Mouse (Mus musculus): Measurements from ENCODE around the gene Tlcd2. TPM values are rescaled to one million over a fixed set of nuclear protein-coding genes. Genes with fewer than 3 reads are reported as not detected.
A peak's percentile ranks its signal among the peaks of the same experiment; 100 is the strongest.

Tlcd2 gene
- polyA plus RNA-seq, 2 experiments: 7.3 to 11.9 TPM

GRCm38 (mm10) chr11:75469261-75469660 lies 7.7 kb downstream of the Tlcd2 start:
- Histone ChIP-seq H3K4me1 (replicated peaks; ENCODE audit: control insufficient read depth in 2 of 2, insufficient read depth in 2 of 2, low read length in 1 of 2) (peaks cover 30 to 34% of the 10 kb centered on the region in 2 experiments), H3K27me3 (ENCODE audit: control insufficient read depth, insufficient read depth, low read length) (no peaks in the 10 kb centered on the region), H3K4me3 (ENCODE audit: insufficient read depth in 1 of 2, low read depth in 2 of 2, low read length in 2 of 2) (no peak overlapping the region), H3K36me3 (replicated peaks; ENCODE audit: control insufficient read depth, insufficient read depth, low read depth) (peaks cover 22% of the 10 kb centered on the region), H3K4me2 (ENCODE audit: low read depth) (no peak overlapping the region), H3K27ac (no peak overlapping the region), H3K9ac (replicated peaks) (no peak overlapping the region), H3K9me3 (ENCODE audit: control insufficient read depth, low read length) (no peaks in the 10 kb centered on the region)
- 82% methylated on average over 4 of the region's 4 CpGs for WGBS (ENCODE audit: insufficient replicate concordance)
- no peak for TF ChIP-seq CTCF (IDR thresholded peaks at IDR 0.05; ENCODE audit: low read depth)
- no peak for TF ChIP-seq EP300 (IDR thresholded peaks at IDR 0.05; ENCODE audit: low read depth)
- DNase-seq (ENCODE audit: low read depth in 3 of 3, low spot score in 3 of 3) (no peak), ATAC-seq (ENCODE audit: insufficient read depth) (no peak)

GRCm38 (mm10) chr11:75470675-75471074 lies 9.2 kb downstream of the Tlcd2 start:
- H3K27me3 ChIP-seq (ENCODE audit: control insufficient read depth, insufficient read depth, low read length): no peaks in the 10 kb centered on the region
- ATAC-seq (ENCODE audit: insufficient read depth) (no peak), DNase-seq (ENCODE audit: low read depth in 3 of 3, low spot score in 3 of 3) (no peak)
- TF ChIP-seq EP300 (IDR thresholded peaks at IDR 0.05; ENCODE audit: low read depth) (no peak), CTCF (IDR thresholded peaks at IDR 0.05; ENCODE audit: low read depth) (no peak)
- H3K4me1 ChIP-seq (replicated peaks; ENCODE audit: control insufficient read depth in 2 of 2, insufficient read depth in 2 of 2, low read length in 1 of 2): peaks cover 30 to 34% of the 10 kb centered on the region in 2 experiments
- WGBS (ENCODE audit: insufficient replicate concordance): 66% methylated on average over 3 of the region's 3 CpGs
- H3K36me3 ChIP-seq (replicated peaks; ENCODE audit: control insufficient read depth, insufficient read depth, low read depth): peaks cover 7% of the 10 kb centered on the region
- no peak overlapping the region for H3K27ac ChIP-seq
- H3K9me3 ChIP-seq (ENCODE audit: control insufficient read depth, low read length): no peaks in the 10 kb centered on the region
- H3K4me3 ChIP-seq (ENCODE audit: insufficient read depth in 1 of 2, low read depth in 2 of 2, low read length in 2 of 2): no peak overlapping the region
- no peak overlapping the region for H3K9ac ChIP-seq (replicated peaks)
- no peak overlapping the region for H3K4me2 ChIP-seq (ENCODE audit: low read depth)

- WGBS (ENCODE audit: insufficient replicate concordance): 36% methylated on average over 11 of the region's 11 CpGs
- peak overlapping the region; percentile 0; the same call in 1 of the 2 replicates for H3K4me2 ChIP-seq (ENCODE audit: low read depth)
- no peak overlapping the region for H3K27ac ChIP-seq
- H3K36me3 ChIP-seq (replicated peaks; ENCODE audit: control insufficient read depth, insufficient read depth, low read depth): no peaks in the 10 kb centered on the region
- no peak for DNase-seq (ENCODE audit: low read depth in 3 of 3, low spot score in 3 of 3)
- ATAC-seq (ENCODE audit: insufficient read depth): 0 out of 2 replicates have a peak, but pooled peaks have one; percentile 40
- no peaks in the 10 kb centered on the region for H3K27me3 ChIP-seq (ENCODE audit: control insufficient read depth, insufficient read depth, low read length)
- no peaks in the 10 kb centered on the region for H3K9me3 ChIP-seq (ENCODE audit: control insufficient read depth, low read length)
- peaks cover 23 to 28% of the 10 kb centered on the region in 2 experiments for H3K4me1 ChIP-seq (replicated peaks; ENCODE audit: control insufficient read depth in 2 of 2, insufficient read depth in 2 of 2, low read length in 1 of 2)
- H3K9ac ChIP-seq (replicated peaks): 0 out of 2 replicates have a peak overlapping the region, but pooled peaks have one; percentile 10
- no peak overlapping the region; a peak in 1 of 4 replicates for H3K4me3 ChIP-seq (ENCODE audit: insufficient read depth in 1 of 2, low read depth in 2 of 2, low read length in 2 of 2)
- TF ChIP-seq EP300 (IDR thresholded peaks at IDR 0.05; ENCODE audit: low read depth): no peak
- TF ChIP-seq CTCF (IDR thresholded peaks at IDR 0.05; ENCODE audit: low read depth): no peak
These were observed 11.1 kb downstream of the Tlcd2 start for GRCm38 (mm10) chr11:75472469-75473081.

GRCm38 (mm10) chr11:75473376-75473775 lies 11.9 kb downstream of the Tlcd2 start:
- Histone ChIP-seq H3K36me3 (replicated peaks; ENCODE audit: control insufficient read depth, insufficient read depth, low read depth) (no peaks in the 10 kb centered on the region), H3K4me3 (ENCODE audit: insufficient read depth in 1 of 2, low read depth in 2 of 2, low read length in 2 of 2) (no peak overlapping the region), H3K27ac (no peak overlapping the region), H3K27me3 (ENCODE audit: control insufficient read depth, insufficient read depth, low read length) (no peaks in the 10 kb centered on the region), H3K9me3 (ENCODE audit: control insufficient read depth, low read length) (no peaks in the 10 kb centered on the region), H3K9ac (replicated peaks) (0 out of 2 replicates have a peak overlapping the region, but pooled peaks have one; percentile 7), H3K4me2 (ENCODE audit: low read depth) (0 out of 2 replicates have a peak overlapping the region, but pooled peaks have one; percentile 0), H3K4me1 (replicated peaks; ENCODE audit: control insufficient read depth in 2 of 2, insufficient read depth in 2 of 2, low read length in 1 of 2) (peaks cover 18 to 22% of the 10 kb centered on the region in 2 experiments)
- no peak for ATAC-seq (ENCODE audit: insufficient read depth)
- 73% methylated on average over 7 of the region's 7 CpGs for WGBS (ENCODE audit: insufficient replicate concordance)
- DNase-seq (ENCODE audit: low read depth in 3 of 3, low spot score in 3 of 3): no peak
- TF ChIP-seq EP300 (IDR thresholded peaks at IDR 0.05; ENCODE audit: low read depth) (no peak), CTCF (IDR thresholded peaks at IDR 0.05; ENCODE audit: low read depth) (no peak)

GRCm38 (mm10) chr11:75486192-75486591 lies 24.7 kb downstream of the Tlcd2 start:
- no peaks in the 10 kb centered on the region for H3K9me3 ChIP-seq (ENCODE audit: control insufficient read depth, low read length)
- peaks cover 26% of the 10 kb centered on the region for H3K36me3 ChIP-seq (replicated peaks; ENCODE audit: control insufficient read depth, insufficient read depth, low read depth)
- H3K4me2 ChIP-seq (ENCODE audit: low read depth): peak overlapping the region; percentile 44
- H3K4me1 ChIP-seq (replicated peaks; ENCODE audit: control insufficient read depth in 2 of 2, insufficient read depth in 2 of 2, low read length in 1 of 2): peaks cover 8 to 11% of the 10 kb centered on the region in 2 experiments
- ATAC-seq (ENCODE audit: insufficient read depth) (no peak), DNase-seq (ENCODE audit: low read depth in 3 of 3, low spot score in 3 of 3) (no peak)
- 19% methylated on average over 3 of the region's 3 CpGs for WGBS (ENCODE audit: insufficient replicate concordance)
- H3K4me3 ChIP-seq (ENCODE audit: insufficient read depth in 1 of 2, low read depth in 2 of 2, low read length in 2 of 2): peak overlapping the region in 1 of 2 experiments; percentile 100; a peak in 2 of 4 replicates
- H3K27ac ChIP-seq: no peak overlapping the region
- H3K9ac ChIP-seq (replicated peaks): no peak overlapping the region
- H3K27me3 ChIP-seq (ENCODE audit: control insufficient read depth, insufficient read depth, low read length): no peaks in the 10 kb centered on the region
- TF ChIP-seq CTCF (IDR thresholded peaks at IDR 0.05; ENCODE audit: low read depth) (no peak), EP300 (IDR thresholded peaks at IDR 0.05; ENCODE audit: low read depth) (no peak)

Data from liver, embryonic 14.5 days (tissue).